Mouse (Mus musculus) limb, embryonic 15.5 days (tissue): ENCODE data around the gene Usp46. TPM values are rescaled to one million over a fixed set of nuclear protein-coding genes. Genes with fewer than 3 reads are reported as not detected.

Source experiments
- ATAC-seq: fragments of 200-750 bp; cut with Nextera tagmentation; 2 replicates; pipeline ENCODE4 v1.8.0; 2017; ENCODE audit warnings: low read depth, moderate TSS enrichment; ENCODE audit not compliant: insufficient number of reproducible peaks, low FRiP score, low TSS enrichment
- H3K27ac ChIP-seq: fragments of 300-500 bp; sonication (generic); 2 replicates; pipeline ENCODE4 v1.5.1; 2015; ENCODE audit warnings: moderate library complexity, mild to moderate bottlenecking, inconsistent platforms
- H3K27me3 ChIP-seq: fragments of 300-500 bp; sonication (generic); 2 replicates; pipeline ENCODE4 v1.6.1; 2015; ENCODE audit warnings: inconsistent platforms
- H3K36me3 ChIP-seq: fragments of 300-500 bp; sonication (generic); 2 replicates; pipeline ENCODE4 v1.6.1; 2015; ENCODE audit warnings: inconsistent platforms
- H3K4me1 ChIP-seq: fragments of 300-500 bp; sonication (generic); 2 replicates; pipeline ENCODE4 v1.6.1; 2015; ENCODE audit warnings: inconsistent platforms
- H3K4me2 ChIP-seq: fragments of 300-500 bp; sonication (generic); 2 replicates; pipeline ENCODE4 v1.6.1; 2015; ENCODE audit warnings: mild to moderate bottlenecking, inconsistent platforms
- H3K4me3 ChIP-seq: fragments of 300-500 bp; sonication (generic); 2 replicates; pipeline ENCODE4 v1.5.1; 2015; ENCODE audit warnings: mild to moderate bottlenecking, inconsistent platforms
- H3K9ac ChIP-seq: fragments of 300-500 bp; sonication (generic); 2 replicates; pipeline ENCODE4 v1.6.1; 2015; ENCODE audit warnings: inconsistent platforms
- H3K9me3 ChIP-seq: fragments of 300-500 bp; sonication (generic); 2 replicates; pipeline ENCODE4 v1.6.1; 2016; ENCODE audit warnings: inconsistent platforms
- WGBS: fragments of 180-500 bp; shearing (Covaris S2); methylation state at CpG from one replicate; pipeline ENCODE4 v1.1.7; 2015; 5-methylcytosine and 5-hydroxymethylcytosine counted together
- polyA plus RNA-seq: library from polyadenylated mRNA; unstranded; fragments of >200 nt; fragmentation: Nextera tagmentation; extraction: Ambion mirVana; gene quantifications from 2 replicates; pipeline ENCODE4 v1.2.1, GENCODE M21; 2015

The Usp46 gene
- polyA plus RNA-seq, 1 experiment from 2014 or later = 37.0 TPM

DNA sequence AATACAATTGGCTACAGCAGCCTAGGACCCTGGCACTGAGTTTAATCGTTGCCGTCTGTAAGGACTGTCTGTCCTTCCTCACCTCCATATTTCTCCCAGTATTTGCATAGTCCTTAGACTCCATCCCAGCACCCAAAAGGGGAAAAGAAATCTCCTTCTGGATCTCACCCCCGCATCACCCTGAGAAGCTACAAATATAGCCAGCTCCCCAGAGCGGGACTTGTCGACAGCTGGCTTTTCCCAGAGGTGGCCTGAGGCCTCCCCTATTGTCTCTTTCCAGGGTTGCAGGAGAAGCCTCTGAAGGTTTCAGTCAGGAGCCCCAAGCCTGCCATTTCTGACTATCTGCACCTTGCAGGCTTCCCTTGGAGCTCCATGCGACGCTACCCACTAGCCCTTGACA, 23.6 kb downstream of the Usp46 start:
- ATAC-seq = no peak

GRCm38 (mm10) chr5:74042796-74043340, 25.4 kb downstream of the Usp46 start:
- Histone ChIP-seq H3K36me3 (peaks cover 6% of the 10 kb centered on the region; the same call in 1 of the 2 replicates), H3K9ac (no peak overlapping the region), H3K9me3 (no peaks in the 10 kb centered on the region), H3K4me1 (peaks cover 10% of the 10 kb centered on the region), H3K4me2 (no peak overlapping the region), H3K27me3 (no peaks in the 10 kb centered on the region), H3K4me3 (no peak overlapping the region), H3K27ac (no peak overlapping the region)
- 49% methylated on average over 6 of the region's 6 CpGs for WGBS
- no peak for ATAC-seq

More for the DNA sequence above, 23.6 kb downstream of the Usp46 start:
- WGBS = 77% methylated on average over 7 of the region's 7 CpGs
- Histone ChIP-seq H3K4me1 (peaks cover 21% of the 10 kb centered on the region), H3K27me3 (no peaks in the 10 kb centered on the region), H3K9ac (no peak overlapping the region), H3K9me3 (no peaks in the 10 kb centered on the region), H3K27ac (no peak overlapping the region), H3K4me3 (no peak overlapping the region), H3K4me2 (no peak overlapping the region), H3K36me3 (peaks cover 1% of the 10 kb centered on the region; the same call in 1 of the 2 replicates)

GRCm38 (mm10) chr5:74040541-74040940, 27.7 kb downstream of the Usp46 start:
- Histone ChIP-seq H3K27ac (no peak overlapping the region), H3K4me1 (peaks cover 10% of the 10 kb centered on the region), H3K4me3 (no peak overlapping the region), H3K4me2 (no peak overlapping the region), H3K9ac (no peak overlapping the region), H3K9me3 (no peaks in the 10 kb centered on the region), H3K36me3 (peaks cover 11% of the 10 kb centered on the region), H3K27me3 (no peaks in the 10 kb centered on the region)
- no peak for ATAC-seq
- WGBS = 86% methylated on average over 4 of the region's 4 CpGs

DNA sequence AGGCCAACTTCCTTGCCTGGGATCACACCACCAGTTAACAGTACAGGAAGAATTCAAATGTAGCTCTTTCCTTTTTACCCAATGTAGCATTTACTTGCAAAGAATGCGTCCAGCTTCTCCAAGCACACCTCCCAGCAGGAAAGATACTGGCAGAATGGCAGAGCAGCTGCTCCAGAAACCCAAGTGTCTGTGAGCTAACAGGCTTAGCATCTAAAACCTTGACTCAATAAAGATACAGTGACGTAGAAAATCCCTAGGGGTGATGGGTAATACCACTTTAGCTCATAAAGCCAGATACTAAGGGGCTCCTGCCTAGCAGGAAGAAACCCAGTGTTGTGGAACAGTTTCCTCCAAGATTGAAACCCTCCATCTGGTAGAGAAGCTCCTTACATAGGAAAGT, 32.8 kb downstream of the Usp46 start:
- no peaks in the 10 kb centered on the region for H3K27me3 ChIP-seq
- ATAC-seq = no peak
- no peak overlapping the region for H3K9ac ChIP-seq
- no peak overlapping the region for H3K4me3 ChIP-seq
- 66% methylated on average over 2 of the region's 2 CpGs for WGBS
- H3K36me3 ChIP-seq = peaks cover 29% of the 10 kb centered on the region
- H3K4me2 ChIP-seq = no peak overlapping the region
- no peaks in the 10 kb centered on the region for H3K4me1 ChIP-seq
- H3K9me3 ChIP-seq = no peaks in the 10 kb centered on the region
- no peak overlapping the region for H3K27ac ChIP-seq

DNA sequence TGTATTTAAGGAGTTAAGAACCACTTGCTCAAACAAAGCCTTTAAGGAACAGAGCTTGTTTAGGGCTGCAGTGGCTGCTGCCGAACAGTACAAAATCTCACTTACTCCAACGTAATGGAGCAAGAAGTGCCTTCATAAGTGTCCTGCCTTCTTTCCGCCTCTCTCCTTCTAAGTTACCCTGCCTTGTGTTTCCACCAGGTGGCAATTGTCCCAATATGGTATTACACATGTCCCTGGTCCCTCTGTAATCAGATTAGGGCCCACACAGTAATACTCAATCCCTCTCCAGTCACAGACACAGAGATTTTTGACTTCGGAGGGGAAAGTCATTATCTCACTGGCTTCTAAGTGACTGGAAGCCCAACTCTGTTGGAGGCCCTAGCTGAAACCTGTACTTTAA, 34.1 kb downstream of the Usp46 start:
- Histone ChIP-seq H3K27ac (no peak overlapping the region), H3K4me3 (no peak overlapping the region), H3K4me1 (no peaks in the 10 kb centered on the region), H3K4me2 (no peak overlapping the region), H3K36me3 (peaks cover 25% of the 10 kb centered on the region), H3K9me3 (no peaks in the 10 kb centered on the region), H3K27me3 (no peaks in the 10 kb centered on the region), H3K9ac (no peak overlapping the region)
- no peak for ATAC-seq
- WGBS = 82% methylated on average over 4 of the region's 4 CpGs

- 80% methylated on average over 7 of the region's 7 CpGs for WGBS
- no peak overlapping the region for H3K27ac ChIP-seq
- no peak overlapping the region for H3K9ac ChIP-seq
- H3K4me1 ChIP-seq = no peaks in the 10 kb centered on the region
- H3K9me3 ChIP-seq = no peaks in the 10 kb centered on the region
- H3K36me3 ChIP-seq = peaks cover 31% of the 10 kb centered on the region
- H3K27me3 ChIP-seq = no peaks in the 10 kb centered on the region
- no peak overlapping the region for H3K4me2 ChIP-seq
- H3K4me3 ChIP-seq = no peak overlapping the region
- ATAC-seq = no peak
Observed at GRCm38 (mm10) chr5:74029787-74030186, 38.4 kb downstream of the Usp46 start.

DNA sequence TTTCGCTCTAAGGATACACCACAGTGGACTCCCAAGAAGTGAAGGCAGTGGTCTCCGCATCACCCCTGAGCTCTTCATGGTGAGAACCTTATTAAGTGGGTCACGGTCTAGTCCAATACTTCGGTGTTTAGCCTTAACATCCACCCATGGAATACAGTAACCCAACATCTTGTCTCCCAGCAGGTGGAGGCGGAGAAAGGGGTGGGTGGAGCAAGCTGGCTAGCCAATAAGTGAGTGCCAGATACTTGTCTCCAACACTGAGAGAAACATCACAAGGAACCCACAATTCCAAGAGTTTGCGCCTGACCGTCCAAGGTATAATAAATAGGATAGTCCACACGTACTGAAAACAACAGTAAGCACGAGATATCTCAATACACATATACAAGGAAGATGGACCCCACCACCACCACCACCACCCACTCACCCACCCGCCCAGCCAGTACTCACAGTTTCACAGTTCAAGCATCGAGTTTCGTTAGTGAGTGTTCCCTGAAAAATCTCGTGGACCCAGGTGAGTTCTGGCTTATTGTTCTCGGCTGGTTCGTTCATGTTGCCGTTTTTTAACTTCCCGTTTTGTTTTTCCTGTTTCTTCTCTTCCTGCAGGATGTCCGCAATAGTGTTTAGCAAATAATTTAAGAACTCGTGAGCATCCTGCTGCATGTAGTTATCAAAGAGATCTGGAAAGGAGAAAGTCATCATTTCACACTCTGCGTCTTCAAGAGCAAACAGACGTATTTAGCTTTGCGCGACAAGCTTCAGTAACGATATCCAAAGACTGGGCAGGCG, 39.3 kb downstream of the Usp46 start:
- H3K4me2 ChIP-seq = no peak overlapping the region
- no peaks in the 10 kb centered on the region for H3K9me3 ChIP-seq
- no peak overlapping the region for H3K9ac ChIP-seq
- H3K27me3 ChIP-seq = no peaks in the 10 kb centered on the region
- no peak overlapping the region for H3K27ac ChIP-seq
- H3K36me3 ChIP-seq = peaks cover 31% of the 10 kb centered on the region
- ATAC-seq = no peak
- H3K4me1 ChIP-seq = no peaks in the 10 kb centered on the region
- 89% methylated on average over 25 of the region's 25 CpGs for whole genome bisulfite sequencing
- H3K4me3 ChIP-seq = no peak overlapping the region

DNA sequence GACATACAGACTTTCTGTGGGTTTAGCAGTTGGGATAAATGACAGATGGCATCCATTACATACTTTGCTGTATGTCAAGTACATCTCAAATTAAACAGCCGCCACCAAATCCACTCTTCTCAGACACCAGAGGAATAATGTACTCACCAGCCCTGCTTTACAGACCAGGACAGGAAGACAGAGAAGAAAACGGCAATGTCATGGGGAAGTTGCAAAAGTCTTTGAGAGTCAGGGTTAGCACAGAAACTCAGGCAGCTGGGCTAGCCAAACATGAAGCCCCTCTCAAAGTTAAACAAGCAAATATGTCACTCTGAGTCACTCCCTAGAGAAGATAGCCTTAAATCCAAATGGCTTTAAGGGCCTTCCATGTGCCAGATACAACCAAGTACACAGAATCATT, 40.0 kb downstream of the Usp46 start:
- no peak overlapping the region for H3K27ac ChIP-seq
- H3K4me2 ChIP-seq = no peak overlapping the region
- no peak overlapping the region for H3K9ac ChIP-seq
- ATAC-seq = no peak
- H3K27me3 ChIP-seq = no peaks in the 10 kb centered on the region
- no peak overlapping the region for H3K4me3 ChIP-seq
- H3K4me1 ChIP-seq = no peaks in the 10 kb centered on the region
- 60% methylated on average over 2 of the region's 2 CpGs for WGBS
- peaks cover 31% of the 10 kb centered on the region for H3K36me3 ChIP-seq
- H3K9me3 ChIP-seq = no peaks in the 10 kb centered on the region

- Histone ChIP-seq H3K9ac (no peak overlapping the region), H3K27ac (no peak overlapping the region), H3K27me3 (no peaks in the 10 kb centered on the region), H3K36me3 (peaks cover 31% of the 10 kb centered on the region), H3K4me3 (no peak overlapping the region), H3K4me2 (no peak overlapping the region), H3K4me1 (0 out of 2 replicates have a peak, but pooled peaks cover 2% of the 10 kb centered on the region), H3K9me3 (no peaks in the 10 kb centered on the region)
- ATAC-seq = no peak
- WGBS = 85% methylated on average over 4 of the region's 4 CpGs
Observed at GRCm38 (mm10) chr5:74020506-74020905, 47.7 kb downstream of the Usp46 start.

DNA sequence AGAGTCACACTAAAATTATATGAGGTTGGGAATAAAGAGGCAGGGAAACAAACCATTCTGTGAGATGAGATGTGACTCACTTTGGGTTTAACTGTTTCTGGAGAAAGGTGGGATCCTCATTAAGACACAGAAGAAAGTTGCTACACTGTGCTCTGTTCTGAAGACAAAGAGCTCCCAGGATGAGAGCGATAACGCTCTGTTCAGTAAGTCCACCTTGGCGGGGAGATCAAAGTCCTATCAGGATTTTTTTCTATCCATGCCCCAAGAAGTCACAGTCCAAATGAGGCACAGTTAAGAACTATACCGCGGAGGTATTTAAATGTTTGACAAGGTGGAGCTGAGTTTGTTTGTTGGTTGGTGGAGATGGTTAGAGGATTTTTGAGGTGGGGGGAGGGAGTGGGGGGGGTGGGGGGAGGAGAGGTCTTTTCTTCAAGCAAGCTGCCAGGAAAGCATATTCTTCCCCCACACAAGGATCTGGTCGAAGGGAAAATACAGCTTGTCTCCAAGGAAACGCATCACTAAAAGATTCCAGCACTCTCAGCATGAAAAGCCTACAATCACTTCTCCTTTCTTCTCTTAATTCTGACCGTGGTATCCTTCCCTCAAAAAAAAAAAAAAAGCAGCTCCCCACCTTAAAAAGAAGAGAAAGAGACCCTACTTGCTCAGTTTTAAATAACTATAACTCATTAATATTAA, 49.2 kb downstream of the Usp46 start:
- Histone ChIP-seq H3K4me3 (no peak overlapping the region), H3K9me3 (no peaks in the 10 kb centered on the region), H3K4me2 (no peak overlapping the region), H3K27me3 (no peaks in the 10 kb centered on the region), H3K27ac (no peak overlapping the region), H3K9ac (no peak overlapping the region), H3K4me1 (0 out of 2 replicates have a peak, but pooled peaks cover 2% of the 10 kb centered on the region), H3K36me3 (peaks cover 46% of the 10 kb centered on the region)
- no peak for ATAC-seq
- 85% methylated on average over 8 of the region's 8 CpGs for WGBS

GRCm38 (mm10) chr5:74017488-74017887, 50.7 kb downstream of the Usp46 start:
- Histone ChIP-seq H3K36me3 (peaks cover 48% of the 10 kb centered on the region), H3K4me1 (0 out of 2 replicates have a peak, but pooled peaks cover 2% of the 10 kb centered on the region), H3K27me3 (no peaks in the 10 kb centered on the region), H3K4me3 (no peak overlapping the region), H3K9ac (no peak overlapping the region), H3K4me2 (no peak overlapping the region), H3K27ac (no peak overlapping the region), H3K9me3 (no peaks in the 10 kb centered on the region)
- ATAC-seq = no peak
- 84% methylated on average over 5 of the region's 5 CpGs for WGBS

GRCm38 (mm10) chr5:74011629-74012028, 56.6 kb downstream of the Usp46 start:
- no peak overlapping the region for H3K27ac ChIP-seq
- H3K36me3 ChIP-seq = peaks cover 58% of the 10 kb centered on the region
- H3K9ac ChIP-seq = no peak overlapping the region
- H3K27me3 ChIP-seq = no peaks in the 10 kb centered on the region
- H3K9me3 ChIP-seq = no peaks in the 10 kb centered on the region
- H3K4me2 ChIP-seq = no peak overlapping the region
- no peak for ATAC-seq
- H3K4me1 ChIP-seq = no peaks in the 10 kb centered on the region
- no peak overlapping the region for H3K4me3 ChIP-seq
- WGBS = 82% methylated on average over 10 of the region's 10 CpGs
